Mouse (Mus musculus) right cerebral cortex, adult 2 months (tissue): ENCODE measurements around the gene Isy1.

ENCODE experiments used
- DNase-seq, 2 experiments: peaks; one replicate each; pipeline ENCODE4 v3.0.0; 2021 to 2022; ENCODE audit warnings: low spot score in 2 of 2

The Isy1 gene

GRCm38 (mm10) chr6:87805448-87805847, 33.1 kb downstream of the Isy1 start:
- no peak for DNase-seq

DNA sequence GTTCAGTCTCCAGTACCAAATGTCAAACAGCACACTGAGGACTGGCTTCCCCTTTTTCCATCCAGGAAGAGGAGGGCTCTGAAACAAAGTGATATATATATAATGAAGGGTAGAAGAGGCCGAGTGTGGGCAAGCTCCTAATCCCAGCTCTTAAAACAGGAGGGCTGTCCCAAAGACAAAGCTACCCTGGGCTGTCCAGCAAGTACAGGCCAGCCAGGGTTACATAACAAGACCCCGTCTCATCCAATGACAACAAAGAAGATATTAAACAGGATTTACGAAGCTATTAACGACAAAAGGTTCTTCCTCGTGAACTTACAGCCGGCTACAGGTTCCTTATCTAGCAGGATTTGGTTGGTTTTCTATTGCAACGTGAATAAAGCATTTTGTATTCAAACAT, 33.7 kb downstream of the Isy1 start:
- DNase-seq, result no peak

- DNase-seq, result no peak
Measured at GRCm38 (mm10) chr6:87804036-87804435, 34.6 kb downstream of the Isy1 start.

- DNase-seq, result no peak
Measured at GRCm38 (mm10) chr6:87802462-87802861, 36.1 kb downstream of the Isy1 start.

- no peak for DNase-seq
Measured at GRCm38 (mm10) chr6:87799576-87799975, 39.0 kb downstream of the Isy1 start.

DNA sequence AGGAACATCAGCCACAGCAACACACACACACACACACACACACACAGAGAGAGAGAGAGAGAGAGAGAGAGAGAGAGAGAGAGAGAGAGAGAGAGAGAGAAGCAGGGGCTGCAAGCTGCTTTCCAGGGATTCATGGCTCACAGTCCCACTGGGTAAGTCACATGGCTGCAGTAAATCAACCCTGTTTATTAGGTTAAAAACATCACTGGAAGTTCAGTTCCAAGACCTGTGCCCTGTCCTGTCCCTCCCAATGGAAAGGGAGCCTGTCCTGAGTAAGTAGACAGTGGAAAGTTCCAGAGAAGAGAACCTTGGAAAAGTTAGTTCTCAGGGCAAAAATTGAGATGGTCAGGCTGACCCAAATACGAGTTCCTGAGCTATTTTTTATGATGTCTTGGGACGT, 41.3 kb downstream of the Isy1 start:
- DNase-seq, result no peak

DNA sequence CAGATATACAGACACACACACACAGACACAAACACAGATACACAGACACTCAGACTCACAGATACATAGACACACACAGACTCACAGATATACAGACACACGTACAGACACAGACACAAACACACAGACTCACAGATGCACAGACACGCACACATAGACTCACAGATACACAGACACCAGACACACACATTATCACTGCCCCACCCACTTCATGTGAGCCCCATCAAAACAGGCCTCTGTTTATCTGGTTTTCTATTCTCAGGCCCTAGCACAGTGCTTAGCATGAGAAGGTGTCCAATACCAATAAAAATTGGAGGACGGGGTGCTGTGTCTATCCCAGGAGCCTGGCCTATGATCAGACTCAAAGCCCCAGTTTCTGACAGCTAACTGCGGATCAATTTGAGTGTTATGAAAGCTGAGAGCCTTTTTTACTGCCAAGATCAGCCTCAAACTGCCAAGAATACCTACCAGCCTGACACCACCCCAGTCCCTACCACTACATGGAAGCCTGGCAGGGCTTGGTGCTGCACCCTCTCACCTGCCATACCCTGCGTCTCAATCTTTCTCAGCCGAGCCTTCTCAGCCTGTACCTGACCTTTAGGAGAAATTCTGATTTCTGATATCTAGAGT, 42.2 kb downstream of the Isy1 start:
- DNase-seq, result no peak

DNA sequence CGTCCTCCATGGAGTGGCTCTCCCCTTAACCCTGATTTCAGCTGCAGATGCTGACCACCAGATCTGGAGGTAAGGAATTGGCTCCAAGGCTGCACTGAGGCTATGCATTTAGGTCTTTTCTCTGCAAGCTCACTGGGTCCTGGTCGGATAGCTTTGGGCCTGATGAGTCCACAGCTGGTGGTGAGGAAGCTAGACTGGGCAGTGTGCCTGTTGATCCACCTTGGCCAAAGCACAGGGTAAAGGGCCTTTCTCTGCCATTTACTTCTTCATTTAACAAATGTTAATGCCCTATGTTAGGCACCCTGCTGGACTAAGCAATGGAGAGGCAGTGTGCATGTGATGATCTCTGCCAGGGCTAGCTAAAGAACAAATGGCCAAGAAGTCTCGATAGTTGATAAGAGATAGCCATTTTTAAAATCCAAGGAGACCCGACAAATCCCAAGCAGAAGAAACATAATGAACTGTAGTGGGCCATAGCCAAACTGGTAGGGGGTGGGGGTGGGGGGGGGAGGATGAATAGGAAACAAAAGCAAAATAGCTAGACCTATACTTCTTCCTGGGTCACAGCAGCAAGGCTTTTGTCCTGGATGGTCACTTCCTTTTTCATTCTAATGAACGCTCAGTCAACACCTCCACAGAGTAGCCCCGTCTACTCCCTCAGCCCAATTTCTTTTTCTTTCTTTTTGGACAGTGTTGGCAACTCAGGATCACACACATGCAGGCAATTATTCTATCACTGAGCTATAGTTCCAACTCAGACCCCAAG, 43.0 kb downstream of the Isy1 start:
- no peak for DNase-seq

DNA sequence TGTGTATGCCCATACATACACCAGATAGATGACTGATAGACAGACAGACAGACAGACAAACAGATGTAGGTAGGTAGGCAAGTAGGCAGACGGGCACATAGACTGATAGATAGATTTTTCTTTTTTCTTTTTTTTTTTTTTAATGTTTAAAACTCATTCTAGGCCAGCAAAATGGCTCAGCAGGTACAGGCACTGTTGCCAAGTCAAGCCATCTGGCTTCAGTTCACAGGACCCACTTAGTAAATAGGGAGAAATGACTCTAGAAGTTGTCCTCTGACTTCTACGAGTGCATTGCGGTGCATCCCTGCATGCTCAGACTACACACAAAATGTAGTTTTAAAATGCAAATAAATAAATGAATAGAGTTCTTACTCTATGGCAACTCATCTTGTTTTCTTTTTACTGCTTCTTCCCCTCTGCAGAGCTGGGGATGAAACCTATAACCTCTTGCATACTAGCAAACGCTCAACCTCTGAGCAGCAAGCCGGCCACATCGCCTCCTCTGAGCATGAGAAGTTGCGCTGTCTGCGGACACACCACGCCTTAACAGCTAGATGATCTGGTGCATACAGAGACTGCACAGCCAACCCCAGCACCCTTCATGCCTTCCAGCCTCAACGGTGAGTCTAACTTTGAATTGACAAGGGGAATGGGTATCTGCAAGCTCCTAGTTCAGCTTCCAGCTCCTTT, 44.6 kb downstream of the Isy1 start:
- DNase-seq, result no peak

DNA sequence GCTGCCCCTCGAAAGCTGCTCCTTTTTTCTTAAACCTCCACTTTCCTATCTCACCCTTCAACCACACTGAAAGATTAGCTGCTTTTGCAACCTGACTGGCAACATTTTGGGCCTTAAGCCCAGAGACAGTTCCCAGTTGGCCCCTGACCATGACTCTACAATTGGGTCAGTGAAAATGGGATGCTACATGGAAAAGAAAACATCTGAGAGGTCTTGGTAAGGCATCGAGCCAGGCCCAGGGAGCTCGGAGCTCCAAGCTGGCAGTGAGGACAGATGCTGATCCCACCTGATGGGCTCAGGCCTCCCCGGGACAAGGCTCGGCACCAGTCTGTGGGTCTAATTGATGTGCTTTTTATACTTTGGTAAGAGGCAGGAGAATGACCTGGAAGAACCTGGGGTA, 46.8 kb downstream of the Isy1 start:
- no peak for DNase-seq

DNA sequence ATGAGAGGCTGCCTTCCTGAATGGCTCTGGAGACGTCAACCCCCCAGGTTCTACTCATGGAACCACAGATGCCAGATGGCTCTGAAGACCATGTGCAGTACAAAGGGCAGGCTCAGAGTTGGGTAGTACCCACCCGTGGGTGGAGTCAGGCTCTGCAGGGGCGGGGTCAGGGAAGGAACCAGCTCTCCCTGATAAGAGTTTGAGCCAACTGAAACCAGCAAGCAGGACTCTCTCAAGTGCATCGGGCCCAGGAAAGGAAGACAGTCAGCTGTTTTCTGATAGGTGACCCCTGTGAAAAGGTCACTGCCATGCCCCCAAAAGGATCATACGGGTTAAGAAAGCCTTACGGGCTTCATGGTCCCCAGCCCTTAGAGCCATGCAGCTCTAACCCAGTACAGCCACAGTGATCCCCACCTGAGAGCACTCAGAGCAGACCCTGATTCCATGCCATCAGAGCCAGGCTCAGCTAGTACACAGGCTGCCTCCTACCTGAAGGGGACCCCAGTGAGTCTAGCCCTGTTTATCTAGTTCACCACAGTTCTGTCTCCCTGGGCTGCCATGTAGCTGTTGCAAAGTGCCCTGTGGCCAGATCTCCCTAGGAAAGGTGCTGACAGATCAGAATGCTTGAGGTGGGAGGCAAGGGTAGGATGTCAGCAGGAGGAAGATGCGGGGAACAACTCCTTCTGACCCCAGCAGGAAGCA, 47.7 kb downstream of the Isy1 start:
- no peak for DNase-seq

DNA sequence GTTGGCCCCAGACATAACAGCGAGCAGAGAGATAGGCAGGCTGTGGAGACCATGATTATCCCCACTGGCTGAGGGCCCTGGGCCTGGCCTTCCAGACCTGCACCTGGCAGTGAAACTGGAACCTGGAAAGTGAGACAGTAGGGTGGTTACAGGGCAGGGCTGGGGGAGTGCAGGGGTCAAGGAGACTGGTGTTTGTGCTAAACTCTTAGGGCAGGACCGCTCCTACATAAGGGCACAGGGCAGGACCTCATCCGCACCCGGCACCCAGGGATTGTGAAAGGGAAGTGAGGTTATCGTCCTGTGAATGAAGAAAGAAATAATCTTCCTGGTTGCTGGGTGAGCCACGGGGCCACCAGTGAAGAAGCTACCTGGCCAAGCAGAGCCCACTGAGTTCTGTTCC, 48.8 kb downstream of the Isy1 start:
- DNase-seq, result no peak

- DNase-seq, result no peak
Measured at GRCm38 (mm10) chr6:87788896-87789587, 49.6 kb downstream of the Isy1 start.

DNA sequence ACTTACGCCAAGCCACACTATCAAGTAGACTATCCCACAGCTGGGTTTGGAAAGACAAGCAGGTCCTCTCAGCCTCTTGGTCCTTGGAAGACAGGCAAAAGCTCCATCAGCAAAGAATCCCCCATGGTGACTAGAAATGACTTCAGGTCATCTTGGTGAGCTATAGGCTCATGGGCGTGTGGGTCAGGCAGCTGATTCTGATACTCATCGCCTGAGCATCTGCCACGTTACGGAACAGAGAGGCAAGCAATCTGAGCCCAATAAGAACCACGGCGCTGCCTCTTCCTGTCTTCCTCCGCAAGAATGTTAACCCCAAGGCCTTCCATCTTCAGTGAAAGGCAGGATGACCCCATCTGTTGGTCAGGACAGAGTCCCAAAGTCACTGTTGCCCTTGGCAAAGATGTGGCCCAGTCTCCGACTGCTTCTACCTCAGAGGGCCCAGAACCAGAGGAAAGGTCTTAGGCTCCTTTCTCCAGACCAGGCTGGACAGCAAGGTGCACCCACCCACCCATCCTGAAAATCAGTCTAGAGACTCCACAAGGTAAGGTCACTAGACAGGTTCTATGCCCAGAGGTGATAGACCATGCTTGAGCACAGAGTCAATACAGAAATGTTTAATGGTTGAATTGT, 50.2 kb downstream of the Isy1 start:
- DNase-seq, result no peak

GRCm38 (mm10) chr6:87787108-87787890, 51.3 kb downstream of the Isy1 start:
- DNase-seq, result no peak

DNA sequence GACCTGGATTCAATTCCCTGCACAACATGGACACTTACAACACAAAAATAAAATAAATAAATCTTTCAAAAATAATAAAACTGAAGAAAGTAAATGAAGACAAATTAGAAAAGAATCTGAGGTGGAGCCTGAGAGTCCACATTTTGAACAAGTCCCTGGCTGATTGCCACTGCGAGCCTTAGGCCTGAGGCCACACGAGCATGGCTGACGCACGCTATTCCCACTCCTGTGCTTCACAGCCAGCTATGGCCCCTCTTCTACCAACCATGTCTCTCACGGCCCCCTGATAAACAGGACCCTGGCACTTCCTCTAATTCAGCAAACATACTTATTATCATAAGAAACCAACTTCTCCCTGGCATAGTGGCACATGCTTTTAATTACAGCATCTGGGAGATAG, 52.0 kb downstream of the Isy1 start:
- no peak for DNase-seq

- no peak for DNase-seq
Measured at GRCm38 (mm10) chr6:87784033-87784432, 54.6 kb downstream of the Isy1 start.

DNA sequence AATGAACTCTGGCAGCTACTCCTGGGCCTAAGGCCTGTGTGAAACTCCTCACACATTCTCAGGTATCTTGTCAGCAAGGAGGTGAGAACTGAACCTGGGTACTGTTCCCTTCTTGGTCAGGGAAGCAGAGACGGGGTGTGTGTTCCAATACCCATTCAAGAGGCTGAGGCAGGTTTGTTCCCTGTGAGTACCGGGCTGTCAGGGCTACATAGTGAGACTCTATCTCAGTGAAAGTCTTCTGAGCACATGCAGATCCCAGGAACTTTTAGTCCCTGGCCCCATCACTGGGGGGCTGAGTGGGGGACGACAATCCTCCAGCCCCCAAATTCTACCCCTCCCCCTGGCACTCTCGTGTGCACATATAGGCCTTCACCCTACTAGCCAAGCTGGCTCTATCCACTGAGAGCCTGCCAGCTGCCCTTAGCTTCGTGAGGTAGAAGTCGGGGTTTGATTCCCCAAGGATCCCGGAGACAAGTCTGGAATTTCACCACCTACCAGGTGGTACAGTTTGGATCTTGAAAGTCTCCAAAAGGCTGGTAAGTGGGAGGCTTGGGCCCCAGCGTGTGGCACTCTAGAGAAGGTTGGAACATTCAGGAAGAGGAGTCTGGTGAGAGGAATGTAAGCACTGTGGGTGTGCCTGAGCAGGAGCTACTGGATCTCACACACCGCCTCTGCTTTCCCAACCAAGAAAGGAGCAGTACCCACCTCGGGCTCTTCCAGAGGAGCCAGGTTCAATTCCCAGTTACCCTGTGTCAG, 57.9 kb downstream of the Isy1 start:
- no peak for DNase-seq
